Mouse (Mus musculus): ENCODE measurements around the gene Cux2. TPM values are rescaled to one million over a fixed set of nuclear protein-coding genes. Genes with fewer than 3 reads are reported as not detected.

Cux2 gene
- polyA plus RNA-seq, 1 experiment = 0.07 TPM

DNA sequence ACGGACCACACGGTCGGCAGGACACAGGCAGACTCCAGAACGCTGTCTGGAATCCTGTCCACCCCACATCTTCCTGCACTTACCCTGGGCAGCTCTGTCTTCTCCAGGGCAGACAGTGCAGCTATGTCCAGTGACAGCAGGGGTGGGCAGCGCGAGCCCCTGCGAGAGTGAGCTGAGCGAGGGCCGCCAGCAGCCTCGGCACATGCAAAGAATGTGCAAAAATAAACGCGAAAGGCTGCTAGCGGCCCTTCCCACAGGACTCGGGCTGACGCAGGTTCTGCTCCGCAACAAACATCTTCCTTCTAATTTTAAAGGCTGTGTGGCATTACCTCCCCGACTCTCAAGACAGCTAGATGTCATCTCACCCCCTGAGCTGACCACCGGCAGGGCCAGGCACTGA, 47.8 kb downstream of the Cux2 start:
- Histone ChIP-seq H3K4me3 (ENCODE audit: insufficient read depth, low read length) (no peak overlapping the region), H3K4me1 (ENCODE audit: control insufficient read depth, insufficient read depth, low read length) (peaks cover 16% of the 10 kb centered on the region)
- TF ChIP-seq CTCF (IDR thresholded peaks at IDR 0.05; ENCODE audit: low read depth, low read length) (no peak), POLR2A (IDR thresholded peaks at IDR 0.05; ENCODE audit: borderline replicate concordance, low read depth, low read length) (no peak)

DNA sequence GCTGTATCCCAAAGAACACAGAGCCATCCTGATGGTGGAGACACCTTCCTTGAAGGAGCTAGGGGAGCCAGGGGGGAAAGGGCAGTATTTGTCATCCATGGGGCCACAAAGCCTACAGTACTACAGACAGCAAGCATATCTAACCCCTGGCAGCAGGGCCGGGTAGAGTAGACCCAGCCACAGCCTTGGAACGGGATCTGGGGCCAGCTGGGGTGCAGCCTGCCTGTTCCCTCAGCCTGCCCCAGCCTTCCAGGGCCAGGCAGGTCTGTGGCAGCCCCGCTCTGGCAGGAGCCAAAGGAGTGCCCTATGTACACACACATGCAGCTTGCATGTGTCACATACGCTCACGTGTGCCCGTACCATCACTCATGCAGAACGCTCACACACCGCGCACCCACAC, 48.6 kb downstream of the Cux2 start:
- Histone ChIP-seq H3K4me1 (ENCODE audit: control insufficient read depth, insufficient read depth, low read length) (peaks cover 23% of the 10 kb centered on the region), H3K27ac (ENCODE audit: insufficient read depth, low read depth, low read length) (no peak overlapping the region), H3K4me3 (ENCODE audit: insufficient read depth, low read length) (no peak overlapping the region)
- TF ChIP-seq CTCF (IDR thresholded peaks at IDR 0.05; ENCODE audit: low read depth, low read length) = no peak

More for the DNA sequence above, 47.8 kb downstream of the Cux2 start:
- no peak overlapping the region for H3K27ac ChIP-seq (ENCODE audit: insufficient read depth, low read depth, low read length)

DNA sequence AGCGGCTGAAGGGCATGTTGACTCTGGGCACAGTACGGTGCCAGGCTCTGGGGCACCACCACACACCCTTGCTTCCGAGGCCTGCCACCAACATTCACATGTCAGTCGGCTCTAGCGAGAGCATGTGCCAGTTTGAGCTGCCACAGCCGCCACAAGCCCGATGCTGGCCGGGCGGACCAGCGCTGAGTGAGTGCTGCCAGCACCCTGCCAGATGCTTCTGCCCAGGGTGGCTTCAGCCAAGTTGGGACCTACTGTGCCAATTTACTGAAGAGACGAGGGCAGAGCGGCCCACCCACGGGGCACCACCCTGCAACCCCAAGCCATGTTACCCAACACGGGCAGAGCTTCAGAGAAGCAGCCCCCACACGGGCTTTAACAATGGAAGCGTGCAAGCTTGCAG, 49.5 kb downstream of the Cux2 start:
- no peak for TF ChIP-seq CTCF (IDR thresholded peaks at IDR 0.05; ENCODE audit: low read depth, low read length)
- no peak for TF ChIP-seq POLR2A (IDR thresholded peaks at IDR 0.05; ENCODE audit: borderline replicate concordance, low read depth, low read length)
- Histone ChIP-seq H3K4me1 (ENCODE audit: control insufficient read depth, insufficient read depth, low read length) (peaks cover 24% of the 10 kb centered on the region), H3K27ac (ENCODE audit: insufficient read depth, low read depth, low read length) (no peak overlapping the region), H3K4me3 (ENCODE audit: insufficient read depth, low read length) (no peak overlapping the region)

DNA sequence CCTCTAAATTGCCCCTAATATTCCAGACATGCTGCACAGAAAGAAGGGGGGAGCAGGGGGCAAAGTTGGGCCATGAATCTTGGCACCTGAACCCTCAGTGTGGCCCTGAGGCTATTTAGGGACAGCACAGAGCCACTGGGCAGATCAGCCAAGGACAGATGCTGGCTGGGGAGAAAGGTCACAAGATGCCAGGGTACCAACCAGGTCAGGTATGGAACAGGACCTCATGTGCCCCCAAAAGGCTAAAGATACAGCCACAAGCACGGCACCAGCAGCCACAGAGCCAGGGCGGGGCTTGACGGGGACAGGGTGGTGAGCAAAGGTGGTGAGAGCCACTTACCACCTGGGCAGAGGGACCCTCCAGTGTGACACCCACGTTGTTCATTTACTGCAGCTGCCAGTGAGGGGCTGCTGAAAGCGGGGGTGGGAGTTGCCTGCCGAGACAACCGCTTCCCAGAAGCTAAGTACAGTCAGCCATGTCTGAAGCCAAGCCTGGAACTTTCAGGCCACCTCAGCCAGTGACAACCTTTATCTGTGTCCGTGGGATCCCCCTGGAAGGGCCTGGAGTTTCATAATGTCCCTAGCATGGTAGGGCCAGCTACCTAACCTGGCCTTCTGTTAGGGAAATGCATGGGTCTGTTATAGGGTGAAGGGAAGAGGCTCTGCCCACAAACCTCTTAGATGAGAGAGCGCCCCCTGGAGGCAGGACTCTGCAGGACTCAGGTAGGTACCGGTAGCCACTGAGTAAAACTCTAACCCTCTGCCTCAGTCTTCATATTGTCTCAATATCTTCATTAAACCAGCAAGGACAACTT, 50.7 kb downstream of the Cux2 start:
- H3K27ac ChIP-seq (ENCODE audit: insufficient read depth, low read depth, low read length) = no peak overlapping the region
- TF ChIP-seq CTCF (IDR thresholded peaks at IDR 0.05; ENCODE audit: low read depth, low read length) (peak; percentile 54; the same call in 1 of the 2 replicates), POLR2A (IDR thresholded peaks at IDR 0.05; ENCODE audit: borderline replicate concordance, low read depth, low read length) (no peak)

DNA sequence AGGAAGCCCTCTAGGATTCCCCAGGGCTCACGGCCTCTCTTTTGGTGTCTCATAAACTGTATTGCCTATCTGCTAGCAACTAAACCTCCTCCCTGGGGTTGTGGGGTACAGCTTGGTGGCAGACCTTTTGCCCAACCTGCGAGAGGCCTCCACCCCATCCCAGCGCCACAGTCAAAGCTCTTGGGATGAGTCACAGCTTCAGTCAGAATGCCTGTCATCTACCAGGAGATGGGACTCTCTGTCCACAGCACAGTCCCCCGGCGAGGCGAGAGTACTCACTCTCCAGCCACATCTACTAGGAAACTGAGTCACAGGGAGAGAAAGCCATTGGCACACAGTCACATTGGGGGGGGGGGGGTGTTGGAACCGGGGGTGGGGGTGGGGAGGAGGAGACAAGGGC, 51.6 kb downstream of the Cux2 start:
- H3K4me3 ChIP-seq (ENCODE audit: insufficient read depth, low read length) = no peak overlapping the region

More for the DNA sequence above, 50.7 kb downstream of the Cux2 start:
- H3K4me3 ChIP-seq (ENCODE audit: insufficient read depth, low read length) = 0 out of 2 replicates have a peak overlapping the region, but pooled peaks have one; percentile 7
- H3K4me1 ChIP-seq (ENCODE audit: control insufficient read depth, insufficient read depth, low read length) = peaks cover 24% of the 10 kb centered on the region

DNA sequence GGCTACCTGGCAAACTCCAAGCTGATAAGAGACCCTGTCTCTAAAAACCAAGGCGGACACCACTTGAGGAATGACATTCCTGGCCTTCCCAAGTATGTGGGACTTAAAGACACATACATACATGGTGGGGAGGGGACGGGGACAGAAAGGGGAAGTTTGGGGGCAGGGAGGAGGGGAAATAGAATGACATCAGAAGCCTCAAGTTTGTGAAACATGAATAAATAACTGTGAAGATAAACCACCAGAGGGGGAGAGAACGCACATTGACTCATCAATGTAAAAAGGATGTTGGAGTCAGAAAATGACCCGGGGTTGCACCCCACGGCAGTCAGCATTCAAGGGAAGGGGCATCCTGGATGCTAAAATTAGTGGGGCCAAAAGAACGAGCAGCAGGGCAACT, 53.2 kb downstream of the Cux2 start:
- H3K4me3 ChIP-seq (ENCODE audit: insufficient read depth, low read length) = no peak overlapping the region
- TF ChIP-seq CTCF (IDR thresholded peaks at IDR 0.05; ENCODE audit: low read depth, low read length) (no peak), POLR2A (IDR thresholded peaks at IDR 0.05; ENCODE audit: borderline replicate concordance, low read depth, low read length) (no peak)
- no peak overlapping the region for H3K27ac ChIP-seq (ENCODE audit: insufficient read depth, low read depth, low read length)
- peaks cover 24% of the 10 kb centered on the region for H3K4me1 ChIP-seq (ENCODE audit: control insufficient read depth, insufficient read depth, low read length)

More for the DNA sequence above, 51.6 kb downstream of the Cux2 start:
- no peak for TF ChIP-seq CTCF (IDR thresholded peaks at IDR 0.05; ENCODE audit: low read depth, low read length)
- TF ChIP-seq POLR2A (IDR thresholded peaks at IDR 0.05; ENCODE audit: borderline replicate concordance, low read depth, low read length) = no peak
- H3K4me1 ChIP-seq (ENCODE audit: control insufficient read depth, insufficient read depth, low read length) = peaks cover 24% of the 10 kb centered on the region
- no peak overlapping the region for H3K27ac ChIP-seq (ENCODE audit: insufficient read depth, low read depth, low read length)

DNA sequence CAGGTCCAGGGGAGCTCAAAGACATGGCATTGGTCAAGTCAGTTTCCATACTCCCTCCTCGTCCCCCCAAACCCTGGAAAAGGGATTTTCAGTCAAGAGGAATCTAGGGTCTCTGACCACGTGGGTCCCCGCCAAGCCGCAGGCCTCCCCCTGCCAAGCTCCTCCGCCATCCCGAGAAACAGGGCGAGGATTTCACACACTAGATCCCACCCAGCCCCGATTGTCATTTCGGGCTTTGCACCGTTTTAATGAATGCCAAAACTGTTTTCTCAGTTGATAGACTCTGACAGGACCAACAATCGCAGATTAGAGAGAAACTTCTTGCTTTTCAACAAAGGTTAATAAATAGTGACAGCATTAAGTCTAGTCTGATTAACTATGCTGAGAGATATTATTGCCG, 55.1 kb downstream of the Cux2 start:
- no peak overlapping the region for H3K4me3 ChIP-seq (ENCODE audit: insufficient read depth, low read length)
- TF ChIP-seq POLR2A (IDR thresholded peaks at IDR 0.05; ENCODE audit: borderline replicate concordance, low read depth, low read length) (no peak), CTCF (IDR thresholded peaks at IDR 0.05; ENCODE audit: low read depth, low read length) (no peak)
- H3K4me1 ChIP-seq (ENCODE audit: control insufficient read depth, insufficient read depth, low read length) = peaks cover 24% of the 10 kb centered on the region
- H3K27ac ChIP-seq (ENCODE audit: insufficient read depth, low read depth, low read length) = no peak overlapping the region

DNA sequence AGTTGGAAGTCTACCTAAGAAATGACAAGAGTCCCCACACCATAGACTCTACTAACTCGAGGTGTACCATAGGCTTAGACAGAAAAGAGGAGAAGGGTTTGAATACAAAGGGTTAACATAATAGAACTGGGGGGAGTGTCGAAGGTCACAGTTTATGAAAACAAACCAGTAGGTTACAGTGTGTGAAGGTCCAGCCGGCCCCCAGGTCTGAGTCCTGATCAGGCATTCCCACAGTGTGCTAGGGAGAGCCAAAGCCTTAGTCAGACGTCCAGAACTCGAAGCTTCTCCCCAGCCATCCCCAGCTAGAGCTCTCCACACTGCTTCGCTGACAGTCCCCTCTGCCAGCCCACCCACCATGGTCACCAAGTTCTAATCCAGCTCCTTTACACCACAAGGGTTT, 58.0 kb downstream of the Cux2 start:
- H3K27ac ChIP-seq (ENCODE audit: insufficient read depth, low read depth, low read length) = no peak overlapping the region
- no peak for TF ChIP-seq CTCF (IDR thresholded peaks at IDR 0.05; ENCODE audit: low read depth, low read length)
- TF ChIP-seq POLR2A (IDR thresholded peaks at IDR 0.05; ENCODE audit: borderline replicate concordance, low read depth, low read length) = no peak
- H3K4me3 ChIP-seq (ENCODE audit: insufficient read depth, low read length) = no peak overlapping the region
- H3K4me1 ChIP-seq (ENCODE audit: control insufficient read depth, insufficient read depth, low read length) = peaks cover 5% of the 10 kb centered on the region

DNA sequence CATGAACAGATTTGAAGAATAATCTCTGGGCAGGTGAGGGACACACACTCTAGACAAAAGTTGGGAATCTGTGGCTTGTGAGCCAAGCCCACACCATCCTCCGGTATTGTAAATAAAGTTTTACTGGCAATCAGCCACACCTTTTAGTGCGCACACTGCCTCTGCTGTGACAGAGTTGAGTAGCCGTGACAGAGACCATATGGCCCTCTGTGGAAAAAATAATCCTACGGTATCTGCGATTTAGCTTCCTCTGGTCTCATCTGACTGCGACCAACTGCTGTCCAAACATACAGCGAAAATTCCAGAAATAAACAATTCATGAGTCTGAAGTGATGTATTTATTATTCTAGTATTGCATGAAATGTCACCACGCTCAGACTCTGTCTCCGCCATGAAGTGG, 64.0 kb downstream of the Cux2 start:
- Histone ChIP-seq H3K4me3 (ENCODE audit: insufficient read depth, low read length) (no peak overlapping the region), H3K4me1 (ENCODE audit: control insufficient read depth, insufficient read depth, low read length) (no peaks in the 10 kb centered on the region), H3K27ac (ENCODE audit: insufficient read depth, low read depth, low read length) (no peak overlapping the region)
- TF ChIP-seq CTCF (IDR thresholded peaks at IDR 0.05; ENCODE audit: low read depth, low read length) = no peak

DNA sequence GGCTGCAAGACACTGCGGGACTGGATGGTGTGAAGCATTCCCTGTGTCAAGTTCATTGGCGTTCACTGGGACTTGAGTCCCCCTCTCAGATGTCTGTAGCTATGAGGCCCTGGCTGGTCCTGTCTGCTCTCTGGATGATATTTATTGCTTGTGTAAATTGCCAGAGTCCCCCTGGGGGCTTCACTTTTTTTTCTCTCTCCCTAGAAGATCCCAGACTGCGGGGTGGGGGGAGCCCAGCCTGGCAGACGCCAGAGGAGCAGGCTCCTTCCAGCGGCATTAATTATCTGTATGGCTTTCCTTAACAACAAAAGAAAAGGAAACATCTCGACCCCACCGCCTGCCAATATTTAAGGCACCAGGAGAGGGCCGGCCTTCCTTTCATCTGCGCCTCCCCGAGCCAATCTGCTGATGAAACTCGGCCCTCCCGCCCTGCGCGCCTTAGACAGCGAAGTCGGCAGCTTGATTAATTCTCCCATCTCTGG, 68.2 kb downstream of the Cux2 start:
- no peaks in the 10 kb centered on the region for H3K4me1 ChIP-seq (ENCODE audit: control insufficient read depth, insufficient read depth, low read length)
- no peak overlapping the region for H3K27ac ChIP-seq (ENCODE audit: insufficient read depth, low read depth, low read length)
- no peak overlapping the region for H3K4me3 ChIP-seq (ENCODE audit: insufficient read depth, low read length)
- TF ChIP-seq POLR2A (IDR thresholded peaks at IDR 0.05; ENCODE audit: borderline replicate concordance, low read depth, low read length) (no peak), CTCF (IDR thresholded peaks at IDR 0.05; ENCODE audit: low read depth, low read length) (no peak)

Measured in bone marrow macrophage, adult 2 months (primary cell).